Mouse (Mus musculus) liver, postnatal 0 days (tissue): ENCODE results near the gene Myh2.

ENCODE experiments used
- CTCF ChIP-seq: sonication (generic); IDR thresholded peaks from 2 replicates; pipeline ENCODE4 v1.5.1; 2016; ENCODE audit warnings: antibody characterized with exemption, low read depth
- EP300 ChIP-seq: IDR thresholded peaks from 2 replicates; pipeline ENCODE4 v1.6.1; 2016; ENCODE audit warnings: antibody characterized with exemption, low read depth, mild to moderate bottlenecking

DNA sequence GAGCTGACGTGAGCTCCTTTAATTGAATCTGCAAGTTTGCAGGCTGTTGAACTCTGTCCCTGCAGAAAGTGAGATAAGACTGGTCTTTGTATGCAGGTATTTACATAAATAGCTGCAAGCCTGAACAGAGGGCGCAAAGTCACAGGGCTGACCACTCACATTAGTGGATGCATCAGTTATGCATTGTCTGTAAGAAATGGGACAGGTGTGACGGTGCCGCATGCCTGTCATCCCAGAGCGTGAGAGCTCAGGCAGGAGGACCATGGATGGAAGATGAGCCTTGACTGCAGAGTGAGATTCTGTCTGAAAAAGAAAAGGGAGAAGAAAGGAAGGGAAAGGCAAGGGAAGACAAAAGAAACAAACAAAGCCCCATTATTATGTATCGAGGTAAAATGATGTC, 36.2 kb upstream of the Myh2 start:
- no peak for TF ChIP-seq CTCF
- no peak for TF ChIP-seq EP300
